Mouse (Mus musculus): ENCODE results near the gene Polr3gl.
A peak's percentile ranks its signal among the peaks of the same experiment; 100 is the strongest.

The Polr3gl gene

DNA sequence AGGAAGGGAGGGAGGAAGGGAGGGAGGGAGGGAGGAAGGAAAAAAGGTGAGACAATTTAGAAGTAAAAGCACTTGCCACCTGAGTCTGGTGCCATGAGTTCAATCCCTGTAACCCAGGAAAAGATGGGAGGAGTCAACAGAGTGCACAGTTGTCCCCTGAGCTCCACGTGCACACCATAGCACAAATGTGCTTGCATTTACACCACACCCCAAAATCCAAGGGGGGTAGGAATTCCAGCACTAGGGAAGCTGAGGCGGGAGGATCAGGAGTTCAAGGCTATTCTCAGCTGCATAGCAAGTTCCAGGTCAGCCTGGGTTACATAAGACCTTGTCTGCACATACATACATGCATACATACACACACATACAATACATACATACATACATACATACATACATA lies 22.6 kb downstream of the Polr3gl start:
- DNase-seq = no peak

DNA sequence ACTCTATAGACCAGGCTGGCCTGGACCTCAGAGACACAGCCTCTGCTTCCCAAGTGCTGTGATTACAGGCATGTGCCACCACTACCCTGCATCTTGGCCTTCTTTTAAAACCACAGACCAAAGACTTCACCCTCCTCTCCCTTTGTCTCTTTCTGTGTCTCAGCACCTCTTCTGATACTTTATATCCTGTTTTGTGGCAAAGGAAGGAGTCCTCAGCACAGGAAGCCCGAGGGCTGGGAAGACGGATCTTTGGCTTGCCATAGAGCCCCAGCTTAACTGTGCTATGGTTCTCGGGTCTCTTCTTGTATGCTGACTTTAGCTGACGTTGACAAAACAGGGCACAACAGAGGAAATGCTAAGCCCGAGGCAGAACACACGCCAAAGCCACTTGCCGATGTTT lies 23.3 kb downstream of the Polr3gl start:
- DNase-seq = no peak

DNA sequence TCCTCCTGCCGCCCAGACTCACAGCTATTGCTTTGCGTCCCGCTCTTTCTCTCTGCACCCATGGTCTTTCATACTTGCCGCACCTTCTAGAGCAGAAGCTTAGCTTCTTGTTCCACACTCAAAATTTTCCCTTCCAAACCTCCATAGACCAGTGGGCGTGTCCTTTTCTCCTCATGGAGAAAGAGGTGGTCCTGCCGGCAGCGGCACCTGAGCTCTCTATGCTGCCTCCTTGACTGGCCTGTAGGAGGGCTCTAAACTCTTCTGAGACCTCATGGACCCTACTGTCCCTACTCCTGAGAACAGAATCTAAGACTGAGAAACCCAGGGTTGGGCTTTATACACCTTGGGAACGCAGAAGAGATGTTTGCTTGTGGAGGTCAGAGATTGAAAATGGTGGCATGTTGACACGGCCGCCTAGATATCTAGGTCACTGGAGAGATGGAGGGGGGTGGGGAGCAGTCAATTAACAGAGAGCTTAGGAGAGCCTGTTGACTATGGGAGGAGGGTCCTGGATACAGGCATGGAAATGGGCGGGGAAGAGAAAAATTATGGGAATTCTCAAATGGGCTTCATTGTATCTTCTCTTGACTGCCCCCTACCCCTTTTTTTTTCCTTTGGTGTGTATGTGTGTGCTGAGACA lies 23.9 kb downstream of the Polr3gl start:
- no peak for DNase-seq

DNA sequence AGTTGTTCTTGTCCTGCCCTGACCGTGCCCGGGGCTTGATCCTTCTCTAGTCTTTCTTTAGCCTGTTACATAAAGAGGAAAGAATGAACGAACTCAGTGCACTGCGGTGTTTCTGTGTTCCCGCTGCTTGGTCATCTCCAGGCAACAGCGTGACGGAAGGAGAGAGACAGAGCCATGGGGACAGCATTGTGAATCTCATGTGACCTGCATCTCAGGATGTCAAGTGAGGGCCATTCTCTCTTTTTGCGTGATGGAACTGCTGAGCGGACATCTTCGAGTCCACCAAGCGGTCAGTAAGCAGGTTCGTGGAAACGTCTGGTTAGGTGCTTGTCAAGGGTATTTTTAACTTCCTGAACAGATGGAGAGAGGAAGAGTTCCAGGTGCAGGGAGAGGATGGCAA lies 24.5 kb downstream of the Polr3gl start:
- DNase-seq = no peak

DNA sequence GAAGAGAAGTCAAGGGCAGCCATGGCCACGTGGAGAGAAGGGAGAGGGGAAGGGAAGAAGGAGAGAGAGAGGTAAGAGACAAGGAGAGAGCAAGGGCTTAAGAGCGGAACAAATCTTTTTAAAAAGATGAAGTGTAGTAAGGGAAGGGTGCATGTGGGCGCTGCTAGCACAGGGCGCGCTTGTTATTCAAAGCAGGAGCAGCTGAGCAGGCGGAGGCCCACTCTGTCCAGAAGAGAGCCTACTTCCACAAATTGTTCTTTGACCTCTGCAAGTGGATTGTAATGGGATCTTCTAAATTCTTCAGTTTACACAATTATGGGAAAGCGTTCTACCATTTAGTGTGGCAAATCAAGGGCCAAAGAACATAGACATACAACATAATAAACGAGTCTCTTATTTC lies 25.4 kb downstream of the Polr3gl start:
- DNase-seq = no peak

DNA sequence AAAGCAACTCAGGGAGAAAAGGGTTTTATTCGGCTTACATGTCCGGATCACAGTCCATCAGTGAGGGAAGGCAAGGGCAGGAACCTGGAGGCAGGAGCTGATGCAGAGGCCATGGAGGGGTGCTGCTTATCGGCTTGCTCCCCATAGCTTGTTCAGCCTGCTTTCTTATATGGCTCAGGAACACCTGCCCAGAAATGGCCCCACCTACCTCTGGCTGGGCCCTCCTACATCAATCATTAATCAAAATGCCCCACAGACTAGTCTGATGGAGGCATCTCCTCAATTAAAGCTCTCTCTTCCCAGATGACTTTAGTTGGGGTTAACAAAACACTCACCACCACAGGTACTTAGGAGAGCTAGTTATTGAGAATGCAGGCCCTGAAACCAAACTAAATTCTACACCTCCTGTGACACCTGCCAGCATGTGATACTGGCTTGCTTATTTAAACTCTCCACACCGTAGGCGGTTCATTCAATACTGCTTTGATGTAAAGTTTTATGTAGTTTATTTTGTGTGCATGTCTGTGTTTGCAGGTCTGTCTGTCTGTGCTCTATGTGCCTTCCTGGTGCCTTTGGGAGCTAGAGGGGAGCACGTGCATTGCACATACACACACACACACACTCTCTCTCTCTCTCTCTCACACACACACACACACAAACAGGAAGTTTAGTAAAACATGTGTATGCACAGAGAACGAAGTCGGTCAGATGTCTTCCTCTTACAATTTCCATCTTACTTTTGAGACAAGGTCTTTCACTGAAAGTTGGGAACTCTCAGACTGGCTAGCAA lies 27.1 kb downstream of the Polr3gl start:
- no peak for DNase-seq

DNA sequence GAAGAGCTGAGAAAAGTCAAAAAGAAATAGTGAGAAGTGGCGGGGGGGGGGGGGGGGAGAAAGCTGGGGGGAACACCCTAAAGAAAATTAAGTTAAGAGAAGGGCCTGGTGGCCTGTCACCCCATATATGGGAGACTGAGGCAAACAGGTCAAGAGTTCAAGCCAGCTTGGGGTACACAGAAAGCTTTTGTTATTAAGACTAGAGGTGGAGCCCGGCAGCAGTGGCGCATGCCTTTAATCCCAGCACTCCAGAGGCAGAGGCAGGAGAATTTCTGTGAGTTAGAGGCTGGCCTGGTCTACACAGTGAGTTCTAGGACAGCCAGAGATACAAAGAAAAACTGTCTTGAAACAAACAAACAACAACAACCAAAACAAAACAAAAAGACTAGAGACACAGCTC lies 28.9 kb downstream of the Polr3gl start:
- no peak for DNase-seq

DNA sequence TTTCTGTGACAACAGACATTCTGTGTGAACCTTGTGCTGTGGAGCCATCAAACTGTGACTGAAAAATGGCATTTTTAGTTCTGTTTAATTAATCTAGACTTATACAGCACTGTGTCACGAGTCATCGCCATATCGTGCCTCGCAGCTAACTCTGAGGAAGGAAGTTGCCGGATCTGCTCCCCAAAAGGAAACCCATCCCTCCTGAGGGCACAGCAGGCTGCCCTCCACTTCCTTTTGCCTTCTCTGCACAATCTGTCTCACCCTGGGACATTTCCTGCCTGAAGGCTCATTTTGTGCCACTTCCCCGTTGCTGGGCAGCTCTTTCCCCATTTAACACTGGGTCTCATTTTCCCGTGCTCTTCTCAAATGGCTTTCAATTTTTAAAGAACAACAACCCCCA lies 29.3 kb downstream of the Polr3gl start:
- peak; percentile 74 for DNase-seq

DNA sequence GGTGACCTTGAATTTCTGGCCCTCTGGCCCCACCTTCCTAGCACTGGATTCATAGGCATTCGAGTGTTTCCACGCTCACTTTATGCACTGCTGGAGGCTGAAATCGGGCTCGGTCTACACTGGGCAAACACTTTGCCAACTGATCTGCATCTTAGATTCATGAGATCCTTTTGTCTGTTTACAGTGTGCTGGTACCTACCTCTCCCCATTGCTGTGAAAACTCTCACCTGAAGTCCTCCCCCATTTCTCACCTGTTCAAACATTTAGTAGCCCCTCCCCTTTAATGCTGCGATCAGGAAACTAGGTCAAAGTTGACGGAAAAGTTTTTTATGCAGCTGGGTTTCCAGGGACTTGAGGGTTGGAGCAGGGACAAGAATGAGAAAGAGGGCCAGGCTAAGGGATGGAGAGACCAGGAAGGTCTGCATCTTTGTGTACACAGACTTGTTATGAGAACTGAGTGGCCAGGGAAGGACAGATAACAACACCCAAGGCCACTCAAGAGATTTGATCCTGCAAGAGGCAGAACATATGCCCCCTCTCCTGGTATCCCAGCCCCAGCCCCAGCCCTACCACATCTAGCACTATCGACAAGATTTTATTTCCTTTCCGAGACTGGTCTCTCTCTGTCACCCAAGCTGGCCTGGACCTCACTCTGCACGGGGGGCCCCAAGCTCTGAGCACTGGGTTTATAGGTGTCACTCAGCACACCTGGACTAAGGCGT lies 29.9 kb downstream of the Polr3gl start:
- DNase-seq = peak; percentile 68

DNA sequence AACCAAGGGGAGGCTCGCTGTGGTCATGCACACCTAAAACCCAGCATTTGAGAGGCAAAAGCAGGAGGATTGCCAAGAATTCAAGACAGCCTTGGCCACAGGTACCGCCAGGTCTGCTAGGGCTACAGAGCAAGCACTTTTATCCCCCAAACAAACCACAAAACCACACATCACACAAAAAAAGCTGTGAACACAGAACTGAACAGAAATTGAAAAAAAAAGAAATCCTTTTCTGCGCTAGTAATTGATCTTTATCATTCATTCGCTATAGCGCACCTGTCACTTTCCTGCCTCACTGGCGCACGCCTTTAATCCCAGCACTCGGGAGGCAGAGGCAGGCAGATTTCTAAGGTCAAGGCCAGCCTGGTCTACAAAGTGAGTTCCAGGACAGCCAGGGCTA lies 30.7 kb downstream of the Polr3gl start:
- no peak for DNase-seq

DNA sequence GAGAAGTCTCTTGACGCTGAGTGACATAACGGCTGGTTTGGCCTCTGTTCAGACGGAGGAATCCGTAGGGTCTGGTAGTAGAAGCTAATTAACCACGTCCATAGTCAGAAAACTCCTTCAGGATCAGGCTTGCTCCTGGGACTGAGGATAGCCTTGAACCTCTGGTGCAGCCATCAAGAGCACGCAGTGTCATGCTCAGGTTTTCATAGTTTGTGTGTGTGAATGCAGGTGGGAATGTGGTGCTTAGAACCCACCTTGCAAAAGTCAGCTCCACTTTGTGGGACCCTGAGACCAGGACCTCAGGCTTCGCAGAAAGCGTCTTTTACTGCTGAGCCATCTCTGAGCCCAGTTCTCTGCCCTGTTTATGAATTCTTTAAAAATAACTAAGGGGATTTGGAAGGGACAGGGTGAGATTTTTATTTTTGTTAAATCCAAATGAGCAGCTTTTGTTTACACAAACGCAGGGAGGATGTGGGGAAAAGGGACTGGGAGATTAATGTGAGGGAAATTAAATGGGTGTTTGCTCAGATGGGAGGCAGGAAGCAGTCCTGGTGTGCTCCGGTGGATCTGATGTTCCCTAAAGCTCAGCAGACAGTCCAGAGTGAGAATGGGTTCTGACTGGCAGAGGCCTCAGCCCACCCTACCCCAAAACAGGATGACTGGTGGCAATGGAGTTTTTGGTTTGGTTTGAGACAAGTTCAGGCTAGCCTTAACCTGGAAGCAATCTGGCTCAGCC lies 31.9 kb downstream of the Polr3gl start:
- peak; percentile 64 for DNase-seq

DNA sequence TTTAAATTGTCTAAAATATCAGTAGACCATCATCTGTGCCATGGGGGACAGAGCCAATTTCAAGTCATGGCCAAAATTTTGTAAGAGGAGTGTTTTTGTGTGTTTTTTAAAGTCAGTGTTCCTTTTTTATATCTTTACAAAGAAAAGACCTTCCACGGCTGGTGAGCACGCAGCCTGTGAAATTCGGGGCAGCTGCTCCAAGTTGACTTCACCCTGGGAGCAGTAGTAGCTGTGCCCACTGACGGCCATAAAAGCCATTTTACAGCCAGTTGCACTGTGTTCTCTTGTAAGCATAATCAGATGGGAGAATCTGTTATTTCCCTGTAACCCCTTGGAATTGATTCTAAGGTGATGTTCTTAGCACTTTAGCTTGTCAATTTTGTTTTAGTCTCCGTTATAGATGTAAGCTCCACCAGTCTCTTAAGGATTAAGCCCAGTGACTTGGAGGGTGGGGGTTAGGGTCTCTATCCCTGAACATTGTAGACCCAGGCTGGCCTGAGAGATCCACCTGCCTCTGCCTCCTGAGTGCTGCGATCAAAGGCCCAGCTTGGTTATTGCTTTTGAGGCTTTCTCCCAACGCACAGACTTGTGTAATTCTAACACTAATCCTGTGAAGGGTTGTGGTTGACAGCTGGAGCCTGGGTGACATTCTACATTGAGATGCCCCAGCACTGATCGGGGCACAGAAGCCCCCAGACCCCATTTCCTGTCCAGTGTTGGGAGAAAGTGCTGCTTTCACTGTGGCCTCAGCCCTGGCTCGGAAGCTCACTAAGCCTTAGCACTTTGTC lies 32.9 kb downstream of the Polr3gl start:
- no peak for DNase-seq

DNA sequence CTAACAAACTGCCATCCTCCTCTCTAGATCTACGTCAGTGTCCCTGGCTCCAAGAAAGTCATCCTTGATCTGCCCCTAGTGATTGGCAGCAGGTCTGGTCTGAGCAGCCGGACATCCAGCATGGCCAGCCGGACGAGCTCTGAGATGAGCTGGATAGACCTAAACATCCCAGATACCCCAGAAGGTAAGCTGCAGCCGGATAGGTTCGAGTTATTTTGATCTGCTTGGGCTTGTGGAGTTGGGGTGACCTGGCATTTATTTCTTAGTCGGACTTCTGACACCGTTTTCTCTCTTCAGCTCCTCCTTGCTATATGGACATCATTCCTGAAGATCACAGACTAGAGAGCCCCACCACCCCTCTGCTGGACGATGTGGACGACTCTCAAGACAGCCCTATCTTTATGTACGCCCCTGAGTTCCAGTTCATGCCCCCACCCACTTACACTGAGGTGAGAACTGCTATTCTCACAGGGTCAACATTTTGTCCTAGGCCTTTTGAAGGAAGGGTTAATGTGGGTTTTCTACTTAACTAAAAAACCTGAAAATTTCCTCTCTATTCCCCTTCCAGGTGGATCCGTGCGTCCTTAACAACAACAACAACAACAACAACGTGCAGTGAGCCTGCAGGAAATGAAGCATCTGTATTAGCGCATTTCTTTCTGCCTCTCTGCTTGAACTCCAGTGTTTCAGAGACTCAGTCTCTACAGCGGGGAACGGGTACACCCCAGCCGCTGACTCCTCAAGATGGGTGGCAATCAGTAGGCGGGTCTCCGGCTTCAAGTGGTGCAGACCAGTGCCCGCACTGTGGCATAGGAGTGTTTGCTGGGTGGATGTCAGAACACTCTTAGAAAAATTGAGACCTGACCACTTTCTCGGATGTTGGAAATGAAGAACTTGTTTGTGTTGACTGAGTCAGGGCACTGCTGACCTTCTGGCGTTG lies 33.8 kb downstream of the Polr3gl start:
- DNase-seq = no peak

DNA sequence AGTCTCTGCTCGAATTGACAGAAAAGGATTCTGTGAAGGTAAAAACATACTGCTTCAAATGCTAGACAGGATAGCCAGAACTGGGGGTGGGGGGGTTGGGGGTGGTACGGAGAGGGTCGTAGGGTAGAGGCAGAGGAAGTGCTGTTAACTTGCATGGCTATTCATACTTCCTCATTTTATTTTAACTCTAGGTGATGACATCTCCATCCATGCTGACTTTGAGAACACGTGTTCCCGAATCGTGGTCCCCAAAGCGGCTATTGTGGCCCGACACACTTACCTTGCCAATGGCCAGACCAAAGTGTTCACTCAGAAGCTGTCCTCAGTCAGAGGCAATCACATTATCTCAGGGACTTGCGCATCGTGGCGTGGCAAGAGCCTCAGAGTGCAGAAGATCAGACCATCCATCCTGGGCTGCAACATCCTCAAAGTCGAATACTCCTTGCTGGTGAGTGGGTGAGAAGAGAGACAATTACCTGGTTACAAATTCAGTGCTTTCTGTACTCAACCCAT lies 34.5 kb downstream of the Polr3gl start:
- no peak for DNase-seq

DNA sequence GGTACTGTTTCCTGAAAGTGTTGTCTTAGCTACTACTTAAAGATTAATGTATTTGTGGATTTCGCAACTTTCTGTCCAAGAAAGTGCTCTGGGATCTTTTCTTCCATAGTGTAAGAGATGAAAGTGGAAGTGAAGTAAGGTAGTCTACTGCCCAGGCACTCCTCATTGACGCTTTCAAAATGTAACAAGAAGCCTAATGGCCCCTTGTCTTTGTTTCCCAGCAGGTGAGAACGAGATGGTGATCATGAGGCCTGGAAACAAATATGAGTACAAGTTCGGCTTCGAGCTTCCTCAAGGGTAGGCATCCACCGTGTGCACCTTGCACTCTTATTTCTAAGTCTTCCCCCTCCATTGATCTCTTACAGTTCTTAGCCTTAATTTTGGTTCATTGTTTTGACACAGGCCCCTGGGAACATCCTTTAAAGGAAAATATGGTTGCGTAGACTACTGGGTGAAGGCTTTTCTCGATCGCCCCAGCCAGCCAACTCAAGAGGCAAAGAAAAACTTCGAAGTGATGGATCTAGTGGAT lies 35.2 kb downstream of the Polr3gl start:
- no peak for DNase-seq

DNA sequence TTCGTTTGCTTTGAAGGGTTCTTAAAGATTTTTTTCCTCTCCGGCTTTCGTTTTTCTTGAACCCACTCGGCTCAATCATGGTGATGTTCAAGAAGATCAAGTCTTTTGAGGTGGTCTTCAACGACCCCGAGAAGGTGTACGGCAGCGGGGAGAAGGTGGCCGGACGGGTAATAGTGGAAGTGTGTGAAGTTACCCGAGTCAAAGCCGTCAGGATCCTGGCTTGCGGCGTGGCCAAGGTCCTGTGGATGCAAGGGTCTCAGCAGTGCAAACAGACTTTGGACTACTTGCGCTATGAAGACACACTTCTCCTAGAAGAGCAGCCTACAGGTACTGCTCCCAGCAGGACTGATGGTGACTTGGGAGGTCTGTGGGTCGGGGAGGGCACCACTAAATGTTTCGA lies 35.8 kb downstream of the Polr3gl start:
- DNase-seq = peak; percentile 54

DNA sequence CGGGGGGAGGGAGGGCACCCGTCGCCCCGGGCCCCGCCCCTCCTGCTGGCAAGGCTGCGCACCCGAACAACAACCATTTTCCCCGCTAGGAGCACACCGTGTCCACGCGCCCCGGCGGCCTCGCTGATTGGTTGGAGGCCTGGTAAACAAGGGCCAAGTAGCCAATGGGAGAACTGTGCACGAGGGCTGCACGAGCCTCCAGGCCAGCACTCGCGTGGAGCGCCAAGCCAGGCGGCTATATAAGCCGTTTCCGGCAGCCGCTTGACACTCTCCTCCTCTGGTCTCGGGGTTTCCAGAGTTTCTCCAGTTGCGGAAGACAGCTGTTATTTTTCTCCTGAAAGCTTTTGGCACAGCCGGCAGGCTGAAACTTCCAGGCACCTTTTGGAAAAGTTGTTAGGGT lies 36.3 kb downstream of the Polr3gl start, which contains the start of gene Txnip:
Gene Txnip, plus strand, starts transcription at position 264 of the 400 bp plus-strand sequence.
- DNase-seq = peak; percentile 100

DNA sequence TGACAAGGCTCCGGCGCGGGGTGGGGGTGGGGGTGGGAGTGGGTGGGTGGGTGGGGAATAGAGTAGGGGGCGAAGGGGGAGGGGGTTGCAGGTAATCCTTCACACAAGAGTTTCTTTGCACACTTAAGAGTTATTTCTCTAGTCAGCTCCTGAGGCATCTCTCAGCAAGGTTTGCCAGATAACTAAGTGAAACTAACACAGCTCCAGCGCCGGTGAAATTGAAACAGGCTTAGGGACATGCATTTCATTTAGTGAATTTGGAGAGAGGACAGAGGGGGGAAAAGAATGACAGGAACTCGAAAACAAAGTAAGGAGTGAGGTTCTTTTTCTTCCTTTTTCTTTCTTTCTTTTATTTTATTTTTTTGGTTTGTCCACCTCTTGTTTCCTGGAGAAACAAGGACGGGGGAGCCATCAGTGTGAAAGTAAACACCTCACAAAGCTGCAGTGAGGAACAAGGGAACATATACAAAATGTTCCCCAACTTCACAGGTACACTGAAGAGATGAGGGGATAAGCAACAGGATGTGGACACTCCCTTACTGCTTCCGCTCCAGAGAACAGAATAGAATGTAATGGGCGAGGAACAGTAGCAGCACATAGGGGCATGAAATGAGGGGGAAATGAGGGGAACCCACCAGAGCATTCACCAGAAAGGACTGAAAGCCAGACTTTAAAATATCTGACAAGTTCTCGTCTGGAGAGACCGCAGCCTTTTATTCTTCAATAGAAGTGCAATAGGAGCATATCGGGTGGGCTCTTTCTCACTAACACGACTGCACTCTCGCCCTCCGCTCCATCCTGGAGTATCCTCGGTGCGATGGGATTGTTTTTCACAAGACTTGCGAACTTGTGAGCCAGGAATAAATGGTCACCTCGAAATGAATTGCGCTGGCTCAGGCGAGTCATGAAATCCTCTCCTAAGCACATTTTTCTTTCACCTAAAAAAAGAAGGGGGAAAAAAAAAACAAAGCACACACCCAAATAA lies 37.0 kb downstream of the Polr3gl start:
- no peak for DNase-seq

DNA sequence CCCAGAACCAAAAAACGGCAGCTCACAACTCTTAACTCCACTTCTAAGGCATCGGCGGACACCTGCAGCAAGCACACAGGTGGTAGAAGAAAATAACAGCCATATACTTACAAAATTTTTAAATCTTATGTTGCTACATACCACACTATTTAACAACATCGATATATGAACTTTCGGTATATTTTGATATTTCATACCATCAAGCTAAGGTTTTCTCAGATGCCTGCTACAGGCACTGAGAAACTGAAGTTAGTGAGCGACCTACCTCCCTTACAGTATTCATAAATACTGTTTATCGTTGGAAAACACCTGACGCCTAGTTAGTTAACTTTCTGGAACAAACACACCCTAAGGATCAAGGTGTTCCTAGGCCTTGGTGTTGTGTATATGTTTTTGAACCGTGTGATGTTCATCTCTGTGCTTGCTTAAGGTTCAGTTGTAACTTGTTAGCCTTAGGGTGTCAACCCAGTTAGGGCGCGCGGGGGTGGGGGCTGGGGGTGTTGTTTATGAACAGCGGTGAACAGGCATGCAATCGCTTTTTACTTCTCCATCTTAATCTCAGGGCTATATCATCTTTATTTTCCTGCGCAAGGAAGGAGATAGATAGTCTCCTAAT lies 37.9 kb downstream of the Polr3gl start:
- no peak for DNase-seq

Data from lung, postnatal 10 days (tissue).